Mouse (Mus musculus): Measurements from ENCODE around the gene Sdk1.

- no peak for TF ChIP-seq CTCF (IDR thresholded peaks at IDR 0.05; ENCODE audit: extremely low read depth, insufficient read length, insufficient replicate concordance, low read depth, low read length)
- no peak for TF ChIP-seq POLR2A (IDR thresholded peaks at IDR 0.05; ENCODE audit: low read depth, low read length)
Observed at GRCm38 (mm10) chr5:142178164-142178563, 936.9 kb downstream of the Sdk1 start.

All from small intestine, adult 2 months (tissue).